ENCODE assay signal across 14 mouse cellular contexts in the genomic region with DNA sequence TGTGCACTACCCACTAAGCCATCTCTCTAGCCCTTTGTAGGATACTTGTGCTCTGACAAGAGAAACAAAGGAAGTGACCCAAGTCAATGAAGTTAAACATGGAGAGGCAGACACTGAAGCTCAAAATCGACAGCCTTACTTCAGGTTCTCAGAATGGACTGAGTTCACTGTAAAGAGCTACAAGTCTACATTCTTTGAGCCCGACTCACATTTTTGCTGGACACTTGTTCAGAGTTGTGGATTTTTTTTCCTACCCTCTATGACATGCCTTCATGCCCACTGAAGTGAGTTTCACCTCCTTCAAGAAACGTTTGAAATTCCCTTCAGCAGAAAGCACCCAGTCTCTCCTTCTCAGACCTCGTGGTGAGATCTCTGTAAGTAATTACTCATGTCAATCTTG.
"Had no signal": no experiment of that assay in that cellular context is flagged by ENCODE, and none has a peak within 500 bp of the region (broad histone marks: within the 10 kb centered on the region; RNA-seq: fewer than 3 reads in every experiment).

No protein-coding gene starts in this region.

- H3K9me3 ChIP-seq: megakaryocyte, embryonic 14.5 days; midbrain, embryonic 13.5 days; midbrain, embryonic 15.5 days; neural tube, embryonic 12.5 days had no signal

- H3K27ac ChIP-seq: midbrain, embryonic 13.5 days; midbrain, embryonic 15.5 days; neural tube, embryonic 12.5 days had no signal

- DNase-seq: lung, adult 18-20 months; lung, embryonic 14.5 days; lung, postnatal 14 days; lung, postnatal 36 days; right cerebral cortex, postnatal 14 days; spleen, adult 18-20 months; thymus, adult 2 months; thymus, postnatal 25 days; thymus, postnatal 4 days had no signal

- H3K4me3 ChIP-seq: megakaryocyte, embryonic 14.5 days; midbrain, embryonic 13.5 days; midbrain, embryonic 15.5 days; neural tube, embryonic 12.5 days had no signal

- ATAC-seq: midbrain, embryonic 13.5 days; midbrain, embryonic 15.5 days had no signal

- H3K36me3 ChIP-seq: midbrain, embryonic 13.5 days; midbrain, embryonic 15.5 days; neural tube, embryonic 12.5 days had no signal

- H3K4me1 ChIP-seq: midbrain, embryonic 13.5 days; midbrain, embryonic 15.5 days had no signal

- H3K27me3 ChIP-seq: megakaryocyte, embryonic 14.5 days; midbrain, embryonic 13.5 days; midbrain, embryonic 15.5 days; neural tube, embryonic 12.5 days had no signal

- H3K4me2 ChIP-seq: lung, embryonic 14.5 days; midbrain, embryonic 11.5 days; midbrain, embryonic 13.5 days; midbrain, embryonic 15.5 days; neural tube, embryonic 12.5 days had no signal

- H3K9ac ChIP-seq: lung, embryonic 14.5 days; midbrain, embryonic 13.5 days; midbrain, embryonic 15.5 days; neural tube, embryonic 12.5 days had no signal
